Mouse (Mus musculus): ENCODE results near the gene Rab3b.
A peak's percentile ranks its signal among the peaks of the same experiment; 100 is the strongest.

The Rab3b gene

GRCm38 (mm10) chr4:108959696-108960095, 80.8 kb downstream of the Rab3b start:
- no peak for DNase-seq

- no peak for DNase-seq
These were observed 82.0 kb downstream of the Rab3b start for GRCm38 (mm10) chr4:108960619-108961460.

- DNase-seq = no peak
These were observed 84.2 kb downstream of the Rab3b start for GRCm38 (mm10) chr4:108963017-108963416.

GRCm38 (mm10) chr4:108969517-108969916, 90.7 kb downstream of the Rab3b start:
- no peak for DNase-seq

DNA sequence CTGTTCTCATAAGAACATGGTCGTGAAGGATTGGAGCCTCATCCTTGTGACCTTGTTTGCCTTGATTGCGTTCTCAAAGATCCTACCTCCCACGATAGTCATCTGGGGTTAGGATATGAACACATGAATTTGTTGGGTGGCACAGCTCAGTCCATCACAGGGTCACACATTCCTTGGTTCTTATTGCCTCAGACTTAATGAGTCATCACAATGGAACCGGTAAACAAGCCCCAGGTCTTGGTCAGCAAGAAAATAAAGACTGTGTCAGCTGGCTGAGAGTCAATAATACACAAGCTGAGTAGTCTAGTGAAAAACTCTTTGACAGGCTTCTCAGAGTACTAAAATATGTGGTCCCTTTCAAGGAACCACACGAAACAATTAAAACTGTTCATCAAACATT, 92.2 kb downstream of the Rab3b start:
- no peak for DNase-seq

DNA sequence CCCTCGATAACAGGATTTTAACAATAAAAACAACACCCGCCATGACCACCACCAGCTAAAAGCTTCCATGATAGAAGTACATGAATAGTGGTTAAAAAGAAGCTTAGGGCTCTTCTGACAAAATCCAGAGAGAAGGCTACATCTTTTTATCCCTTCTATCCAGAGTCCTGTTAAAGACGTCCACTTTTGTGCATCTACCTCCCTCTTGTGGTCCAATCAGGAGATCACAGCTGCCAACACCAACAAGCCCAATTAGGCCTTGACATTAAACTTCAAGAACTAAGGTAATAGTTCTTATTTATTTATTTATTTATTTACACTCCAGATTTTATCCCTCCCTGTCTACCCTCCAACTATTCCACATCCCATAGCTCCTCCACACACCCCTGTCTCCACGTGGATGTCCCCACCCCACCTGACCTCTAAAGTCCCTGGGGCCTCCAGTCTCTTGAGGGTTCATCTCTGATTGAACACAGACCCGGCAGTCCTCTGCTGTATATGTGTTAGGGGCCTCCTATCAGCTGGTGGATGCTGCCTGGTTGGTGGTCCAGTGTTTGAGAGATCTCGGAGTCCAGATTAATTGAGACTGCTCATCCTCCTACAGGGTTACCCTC, 97.7 kb downstream of the Rab3b start:
- peak; percentile 58 for DNase-seq

- no peak for DNase-seq
These were observed 108.1 kb downstream of the Rab3b start for GRCm38 (mm10) chr4:108986833-108987472.

GRCm38 (mm10) chr4:108987473-108987842, 108.6 kb downstream of the Rab3b start:
- DNase-seq = no peak

- no peak for DNase-seq
These were observed 110.6 kb downstream of the Rab3b start for GRCm38 (mm10) chr4:108989430-108989829.

DNA sequence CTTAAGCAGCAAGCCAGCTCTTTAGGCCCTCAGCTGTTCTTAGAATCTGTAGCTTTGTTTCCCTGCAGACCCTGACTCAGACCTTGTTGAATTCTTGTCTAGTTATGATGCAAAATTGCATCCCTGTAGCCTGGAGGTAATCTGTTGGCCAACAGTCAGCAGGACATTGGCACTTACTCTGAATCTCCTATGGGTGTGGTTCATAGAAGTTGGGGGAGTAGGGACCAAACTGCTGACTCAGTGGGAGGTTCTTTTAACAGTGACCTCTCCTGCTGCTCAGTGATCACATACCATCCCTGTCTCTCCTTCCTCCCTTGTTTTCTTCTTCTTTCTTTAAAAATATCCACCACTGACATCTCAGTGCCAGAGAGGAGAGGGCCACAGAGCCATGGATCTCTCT, 111.2 kb downstream of the Rab3b start:
- DNase-seq = no peak

- DNase-seq = no peak
These were observed 111.7 kb downstream of the Rab3b start for GRCm38 (mm10) chr4:108990571-108990970.

- DNase-seq = no peak
These were observed 112.9 kb downstream of the Rab3b start for GRCm38 (mm10) chr4:108991811-108992210.
